Mouse (Mus musculus) myocyte (in vitro differentiated cells): ENCODE measurements around the gene Tiam2.

ENCODE experiments used
- CEBPB ChIP-seq: IDR thresholded peaks from 2 replicates; pipeline ENCODE4 v1.6.1; 2011; ENCODE audit warnings: mild to moderate bottlenecking, moderate library complexity; ENCODE audit not compliant: poor library complexity, insufficient read depth, severe bottlenecking
- E2F4 ChIP-seq: IDR thresholded peaks from one replicate; pipeline ENCODE4 v1.6.1; 2011; ENCODE audit warnings: mild to moderate bottlenecking, control low read depth, moderate library complexity; ENCODE audit not compliant: insufficient read depth
- MAX ChIP-seq: IDR thresholded peaks from one replicate; pipeline ENCODE4 v1.6.1; 2011; ENCODE audit warnings: low read depth, mild to moderate bottlenecking, control low read depth
- MYOG ChIP-seq, 3 experiments: IDR thresholded peaks; one replicate each; pipeline ENCODE4 v1.6.1; 2011; ENCODE audit warnings: control low read depth in 2 of 3, low read depth in 2 of 3, mild to moderate bottlenecking in 2 of 3; ENCODE audit not compliant: insufficient read length in 2 of 3, control insufficient read depth in 1 of 3, insufficient read depth in 1 of 3
- POLR2A ChIP-seq: IDR thresholded peaks from one replicate; pipeline ENCODE4 v1.6.1; 2011; ENCODE audit warnings: low read depth, mild to moderate bottlenecking, control low read depth, moderate library complexity; ENCODE audit not compliant: insufficient read length
- POLR2AphosphoS2 ChIP-seq: IDR thresholded peaks from one replicate; pipeline ENCODE4 v1.6.1; 2011; ENCODE audit warnings: low read depth, control low read depth; ENCODE audit not compliant: insufficient read length
- REST ChIP-seq: IDR thresholded peaks from one replicate; pipeline ENCODE4 v1.6.1; 2011; ENCODE audit warnings: mild to moderate bottlenecking, control low read depth, moderate library complexity; ENCODE audit not compliant: insufficient read depth, insufficient read length
- SRF ChIP-seq: IDR thresholded peaks from one replicate; pipeline ENCODE4 v1.6.1; 2011; ENCODE audit warnings: low read depth; ENCODE audit not compliant: control insufficient read depth, insufficient read length
- TCF12 ChIP-seq: IDR thresholded peaks from one replicate; pipeline ENCODE4 v1.6.1; 2011; ENCODE audit warnings: mild to moderate bottlenecking, control low read depth; ENCODE audit not compliant: poor library complexity, insufficient read depth, severe bottlenecking
- USF1 ChIP-seq: IDR thresholded peaks from one replicate; pipeline ENCODE4 v1.6.1; 2011; ENCODE audit warnings: low read depth, mild to moderate bottlenecking, control low read depth, moderate library complexity

DNA sequence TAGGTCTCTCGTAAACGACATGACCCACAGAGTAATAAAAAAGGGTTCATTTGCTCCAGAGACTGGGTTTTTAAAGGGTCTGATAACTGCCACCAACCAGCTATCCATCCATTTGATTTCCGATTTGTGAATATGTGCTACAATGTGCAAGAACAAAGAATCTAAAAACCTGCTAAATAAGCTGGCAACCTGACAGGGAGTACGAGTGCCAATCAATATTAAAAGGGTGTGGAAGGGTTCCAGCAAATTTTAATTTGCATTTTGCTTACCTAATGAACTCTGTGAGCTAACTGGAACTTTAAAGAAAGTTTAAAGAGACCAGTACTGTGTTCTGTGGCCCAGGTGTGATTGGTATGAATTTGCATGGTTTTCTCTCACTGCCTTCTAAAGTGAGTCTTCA is 86.4 kb downstream of the Tiam2 start:
- TF ChIP-seq MAX (no peak), USF1 (no peak), REST (no peak), POLR2A (no peak), TCF12 (no peak), CEBPB (no peak), E2F4 (no peak), SRF (no peak), MYOG (IDR thresholded peaks at IDR 0.05; ENCODE audit: control insufficient read depth in 1 of 3, insufficient read depth in 1 of 3, insufficient read length in 2 of 3, low read depth in 2 of 3) (no peak), POLR2AphosphoS2 (no peak)
